Mouse (Mus musculus) forebrain, embryonic 15.5 days (tissue): ENCODE data around the gene Pipox. TPM values are rescaled to one million over a fixed set of nuclear protein-coding genes. Genes with fewer than 3 reads are reported as not detected.

Source experiments
- ATAC-seq: fragments of 200-750 bp; cut with Nextera tagmentation; replicated peaks from 2 replicates; pipeline ENCODE4 v1.8.0; 2017; ENCODE audit warnings: mild to moderate bottlenecking, moderate TSS enrichment, moderate library complexity
- H3K27ac ChIP-seq: fragments of 300-500 bp; sonication (generic); replicated peaks from 2 replicates; pipeline ENCODE4 v1.5.1; 2015; ENCODE audit warnings: mild to moderate bottlenecking, inconsistent platforms
- H3K27me3 ChIP-seq: fragments of 300-500 bp; sonication (generic); 2 replicates; pipeline ENCODE4 v1.6.1; 2015; ENCODE audit warnings: inconsistent platforms
- H3K36me3 ChIP-seq: fragments of 300-500 bp; sonication (generic); 2 replicates; pipeline ENCODE4 v1.6.1; 2015; ENCODE audit warnings: mild to moderate bottlenecking, inconsistent platforms
- H3K4me1 ChIP-seq: fragments of 300-500 bp; sonication (generic); 2 replicates; pipeline ENCODE4 v1.6.1; 2015; ENCODE audit warnings: inconsistent platforms
- H3K4me2 ChIP-seq: fragments of 300-500 bp; sonication (generic); replicated peaks from 2 replicates; pipeline ENCODE4 v1.6.1; 2015; ENCODE audit warnings: mild to moderate bottlenecking, inconsistent platforms
- H3K4me3 ChIP-seq: fragments of 300-500 bp; sonication (generic); 2 replicates; pipeline ENCODE4 v1.5.1; 2015; ENCODE audit warnings: mild to moderate bottlenecking, inconsistent platforms
- H3K9ac ChIP-seq: fragments of 300-500 bp; sonication (generic); replicated peaks from 2 replicates; pipeline ENCODE4 v1.6.1; 2015; ENCODE audit warnings: mild to moderate bottlenecking, inconsistent platforms
- H3K9me3 ChIP-seq: fragments of 300-500 bp; sonication (generic); 2 replicates; pipeline ENCODE4 v1.6.1; 2016; ENCODE audit warnings: inconsistent platforms
- WGBS: fragments of 180-500 bp; shearing (Covaris S2); methylation state at CpG from one replicate; pipeline ENCODE4 v1.1.7; 2015; ENCODE audit warnings: mixed read lengths; 5-methylcytosine and 5-hydroxymethylcytosine counted together
- polyA plus RNA-seq: library from polyadenylated mRNA; unstranded; fragments of >200 nt; fragmentation: Nextera tagmentation; extraction: Ambion mirVana; gene quantifications from 2 replicates; pipeline ENCODE4 v1.2.1, GENCODE M21; 2015

Pipox gene
- polyA plus RNA-seq, result 10.2 and 11.2 TPM in 2 replicates

GRCm38 (mm10) chr11:77893787-77894718, at the start of gene Pipox:
Pipox (minus strand) TSS chr11:77894096.
- peak; percentile 87 for ATAC-seq
- H3K36me3 ChIP-seq, result no peaks in the 10 kb centered on the region

GRCm38 (mm10) chr11:77942230-77942629, 48.3 kb upstream of the Pipox start:
- Histone ChIP-seq H3K9ac (no peak overlapping the region), H3K27me3 (no peaks in the 10 kb centered on the region), H3K9me3 (no peaks in the 10 kb centered on the region), H3K27ac (peak overlapping the region; percentile 62), H3K4me3 (no peak overlapping the region), H3K4me1 (peaks cover 73% of the 10 kb centered on the region), H3K4me2 (no peak overlapping the region), H3K36me3 (no peaks in the 10 kb centered on the region)
- WGBS, result 16% methylated on average over 5 of the region's 5 CpGs
- peak; percentile 51 for ATAC-seq

More at GRCm38 (mm10) chr11:77893787-77894718, at the start of gene Pipox:
- H3K27ac ChIP-seq, result peak within 1 kb of the TSS; percentile 96
- H3K4me2 ChIP-seq, result peak within 1 kb of the TSS; percentile 22
- no peaks in the 10 kb centered on the region for H3K27me3 ChIP-seq
- peak within 1 kb of the TSS; percentile 7; the same call in 1 of the 2 replicates for H3K9ac ChIP-seq
- no peaks in the 10 kb centered on the region for H3K9me3 ChIP-seq
- peaks cover 93% of the 10 kb centered on the region for H3K4me1 ChIP-seq
- H3K4me3 ChIP-seq, result peak within 1 kb of the TSS; percentile 13; the same call in 1 of the 2 replicates
- 2% methylated on average over 11 of the region's 11 CpGs for WGBS

- Histone ChIP-seq H3K9ac (no peak overlapping the region), H3K27me3 (no peaks in the 10 kb centered on the region), H3K4me1 (peaks cover 88% of the 10 kb centered on the region), H3K4me3 (no peak overlapping the region), H3K36me3 (no peaks in the 10 kb centered on the region), H3K9me3 (no peaks in the 10 kb centered on the region), H3K27ac (peak overlapping the region; percentile 53; the same call in 1 of the 2 replicates), H3K4me2 (0 out of 2 replicates have a peak overlapping the region, but pooled peaks have one; percentile 7)
- WGBS, result 7% methylated on average over 4 of the region's 4 CpGs
- ATAC-seq, result no peak
Observed at GRCm38 (mm10) chr11:77937649-77938410, 43.9 kb upstream of the Pipox start.

GRCm38 (mm10) chr11:77936846-77937245, 43.0 kb upstream of the Pipox start:
- Histone ChIP-seq H3K36me3 (no peaks in the 10 kb centered on the region), H3K4me2 (peak overlapping the region; percentile 37), H3K9ac (peak overlapping the region; percentile 32), H3K4me3 (peak overlapping the region; percentile 16), H3K9me3 (no peaks in the 10 kb centered on the region), H3K4me1 (peaks cover 88% of the 10 kb centered on the region), H3K27me3 (no peaks in the 10 kb centered on the region), H3K27ac (peak overlapping the region; percentile 71)
- 7% methylated on average over 8 of the region's 8 CpGs for WGBS
- no peak for ATAC-seq

- peak overlapping the region; percentile 96 for H3K9ac ChIP-seq
- 32% methylated on average over 5 of the region's 5 CpGs for WGBS
- 0 out of 2 replicates have a peak, but pooled peaks have one; percentile 1 for ATAC-seq
Observed at GRCm38 (mm10) chr11:77934568-77935311, 40.8 kb upstream of the Pipox start.

GRCm38 (mm10) chr11:77934111-77934521, 40.2 kb upstream of the Pipox start:
- Histone ChIP-seq H3K4me3 (peak overlapping the region; percentile 88), H3K27me3 (no peaks in the 10 kb centered on the region), H3K4me1 (peaks cover 89% of the 10 kb centered on the region), H3K36me3 (no peaks in the 10 kb centered on the region), H3K9me3 (no peaks in the 10 kb centered on the region), H3K27ac (peak overlapping the region; percentile 93), H3K9ac (peak overlapping the region; percentile 96), H3K4me2 (peak overlapping the region; percentile 58)
- WGBS, result under 1% methylated on average over 4 of the region's 4 CpGs
- ATAC-seq, result peak; percentile 44

More at GRCm38 (mm10) chr11:77934568-77935311, 40.8 kb upstream of the Pipox start:
- no peaks in the 10 kb centered on the region for H3K27me3 ChIP-seq
- no peaks in the 10 kb centered on the region for H3K9me3 ChIP-seq
- peak overlapping the region; percentile 58 for H3K4me2 ChIP-seq
- peaks cover 88% of the 10 kb centered on the region for H3K4me1 ChIP-seq
- H3K4me3 ChIP-seq, result peak overlapping the region; percentile 88
- peak overlapping the region; percentile 93 for H3K27ac ChIP-seq
- H3K36me3 ChIP-seq, result no peaks in the 10 kb centered on the region

- peaks cover 76% of the 10 kb centered on the region for H3K4me1 ChIP-seq
- no peak for ATAC-seq
- WGBS, result 38% methylated on average over 5 of the region's 5 CpGs
- H3K9me3 ChIP-seq, result no peaks in the 10 kb centered on the region
- peak overlapping the region; percentile 88 for H3K4me3 ChIP-seq
- no peaks in the 10 kb centered on the region for H3K27me3 ChIP-seq
- peak overlapping the region; percentile 96 for H3K9ac ChIP-seq
- peak overlapping the region; percentile 58 for H3K4me2 ChIP-seq
- H3K36me3 ChIP-seq, result no peaks in the 10 kb centered on the region
- peak overlapping the region; percentile 93 for H3K27ac ChIP-seq
Observed at GRCm38 (mm10) chr11:77932576-77932975, 38.7 kb upstream of the Pipox start.

GRCm38 (mm10) chr11:77931541-77932433, 37.9 kb upstream of the Pipox start:
- Histone ChIP-seq H3K4me2 (peak overlapping the region; percentile 58), H3K4me3 (peak overlapping the region; percentile 88), H3K36me3 (no peaks in the 10 kb centered on the region), H3K27me3 (no peaks in the 10 kb centered on the region), H3K27ac (peak overlapping the region; percentile 93), H3K9me3 (no peaks in the 10 kb centered on the region), H3K4me1 (peaks cover 73% of the 10 kb centered on the region), H3K9ac (peak overlapping the region; percentile 96)
- ATAC-seq, result no peak
- WGBS, result 2% methylated on average over 41 of the region's 41 CpGs

- Histone ChIP-seq H3K36me3 (no peaks in the 10 kb centered on the region), H3K27ac (peak within 1 kb of the TSS; percentile 93), H3K4me3 (peak within 1 kb of the TSS; percentile 88), H3K9ac (peak within 1 kb of the TSS; percentile 96), H3K4me1 (peaks cover 73% of the 10 kb centered on the region), H3K27me3 (no peaks in the 10 kb centered on the region), H3K4me2 (peak within 1 kb of the TSS; percentile 58), H3K9me3 (no peaks in the 10 kb centered on the region)
- under 1% methylated on average over 91 of the region's 94 CpGs for WGBS
- ATAC-seq, result peak; percentile 78
Observed at GRCm38 (mm10) chr11:77930751-77931540, 37.0 kb upstream of the Pipox start, which contains the start of gene Sez6. Sez6 (plus strand) TSS chr11:77930800.

GRCm38 (mm10) chr11:77927837-77928236, 33.9 kb upstream of the Pipox start:
- no peak overlapping the region for H3K4me3 ChIP-seq
- H3K27ac ChIP-seq, result no peak overlapping the region
- H3K9me3 ChIP-seq, result no peaks in the 10 kb centered on the region
- no peak overlapping the region for H3K9ac ChIP-seq
- no peaks in the 10 kb centered on the region for H3K36me3 ChIP-seq
- H3K4me2 ChIP-seq, result no peak overlapping the region
- WGBS, result 70% methylated on average over 5 of the region's 5 CpGs
- H3K4me1 ChIP-seq, result peaks cover 55% of the 10 kb centered on the region
- no peak for ATAC-seq
- no peaks in the 10 kb centered on the region for H3K27me3 ChIP-seq
